Mouse (Mus musculus): ENCODE results near the gene Rbbp5.

DNA sequence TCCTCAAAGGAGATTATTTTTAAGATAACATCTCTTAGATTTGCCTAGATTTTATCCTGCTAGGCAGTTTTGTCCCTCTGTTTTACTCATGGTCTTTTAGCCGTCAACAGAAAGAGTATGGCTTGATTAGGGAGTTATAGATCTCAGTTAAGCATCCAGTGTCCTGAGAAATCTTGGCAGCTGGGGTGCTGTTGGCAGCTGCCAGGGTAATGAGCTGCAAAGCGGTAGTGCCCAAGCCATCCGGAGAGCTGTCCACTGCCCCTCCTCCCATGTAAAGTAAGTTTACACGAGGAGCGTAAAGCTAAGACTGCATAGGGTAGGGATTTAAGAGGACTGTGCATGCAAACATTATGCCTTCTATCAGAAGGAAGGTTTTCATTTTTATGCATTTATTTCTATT is 43.8 kb upstream of the Rbbp5 start:
- TF ChIP-seq CTCF (IDR thresholded peaks at IDR 0.05; ENCODE audit: control insufficient read depth, insufficient read depth, insufficient replicate concordance, low read depth, low read length) (no peak), POLR2A (IDR thresholded peaks at IDR 0.05; ENCODE audit: control insufficient read depth, low read depth, low read length) (no peak)
